Mouse (Mus musculus): Measurements from ENCODE around the gene Ankrd33. TPM values are rescaled to one million over a fixed set of nuclear protein-coding genes. Genes with fewer than 3 reads are reported as not detected.

Gene Ankrd33
- polyA plus RNA-seq, 1 experiment = not detected

DNA sequence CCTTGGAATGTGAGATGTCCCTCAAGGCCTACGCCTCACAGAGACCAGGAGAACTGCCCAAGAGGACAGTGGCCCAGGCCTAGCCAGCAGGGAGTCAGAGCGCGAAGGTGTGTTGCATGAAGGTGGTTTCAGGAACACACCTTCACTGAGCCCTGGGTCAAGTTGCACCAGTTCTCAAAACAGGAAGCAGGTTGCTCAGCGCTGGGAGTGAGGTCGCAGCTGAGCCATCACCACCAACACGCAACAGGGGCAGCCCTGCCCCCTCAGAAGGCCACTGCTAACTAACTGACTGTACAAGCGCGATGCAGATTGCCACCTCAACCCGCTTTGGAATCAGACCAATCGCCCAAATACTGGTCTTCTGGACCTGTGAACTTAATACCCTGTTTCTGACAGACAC is 31.1 kb upstream of the Ankrd33 start:
- TF ChIP-seq POLR2A (IDR thresholded peaks at IDR 0.05; ENCODE audit: borderline replicate concordance, low read depth, low read length) (no peak), CTCF (IDR thresholded peaks at IDR 0.05; ENCODE audit: low read depth, low read length) (no peak)
- peaks cover 41% of the 10 kb centered on the region for H3K4me1 ChIP-seq (ENCODE audit: control insufficient read depth, insufficient read depth, low read length)

DNA sequence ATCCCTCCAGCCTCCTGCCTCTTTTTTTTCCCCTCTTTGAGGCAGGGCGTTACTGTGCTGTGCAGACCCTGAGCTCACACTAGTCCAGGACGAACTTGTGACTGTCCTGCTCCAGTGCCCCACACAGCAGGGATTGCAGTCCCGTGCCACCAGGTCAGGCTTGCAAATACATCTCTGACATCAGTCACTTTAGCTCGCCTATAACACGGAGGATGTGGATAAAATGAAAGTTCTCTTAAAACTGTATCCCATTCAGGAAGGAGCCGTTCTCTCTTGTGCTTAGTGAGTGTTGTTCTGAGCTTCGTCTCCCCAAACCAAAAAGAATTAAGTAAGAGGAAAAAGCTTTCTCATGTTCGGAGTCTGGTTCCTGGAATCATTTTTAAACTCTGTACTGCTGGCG is 29.1 kb upstream of the Ankrd33 start:
- Histone ChIP-seq H3K4me3 (ENCODE audit: insufficient read depth, low read length) (no peak overlapping the region), H3K4me1 (ENCODE audit: control insufficient read depth, insufficient read depth, low read length) (peaks cover 34% of the 10 kb centered on the region), H3K27ac (ENCODE audit: insufficient read depth, low read depth, low read length) (no peak overlapping the region)
- TF ChIP-seq CTCF (IDR thresholded peaks at IDR 0.05; ENCODE audit: low read depth, low read length) (no peak), POLR2A (IDR thresholded peaks at IDR 0.05; ENCODE audit: borderline replicate concordance, low read depth, low read length) (no peak)

More for the DNA sequence above, 31.1 kb upstream of the Ankrd33 start:
- no peak overlapping the region for H3K27ac ChIP-seq (ENCODE audit: insufficient read depth, low read depth, low read length)
- H3K4me3 ChIP-seq (ENCODE audit: insufficient read depth, low read length) = no peak overlapping the region

- peaks cover 33% of the 10 kb centered on the region for H3K4me1 ChIP-seq (ENCODE audit: control insufficient read depth, insufficient read depth, low read length)
- TF ChIP-seq POLR2A (IDR thresholded peaks at IDR 0.05; ENCODE audit: borderline replicate concordance, low read depth, low read length) = no peak
- no peak overlapping the region for H3K4me3 ChIP-seq (ENCODE audit: insufficient read depth, low read length)
- no peak overlapping the region for H3K27ac ChIP-seq (ENCODE audit: insufficient read depth, low read depth, low read length)
Observed at GRCm38 (mm10) chr15:101086956-101087355, 28.6 kb upstream of the Ankrd33 start.

GRCm38 (mm10) chr15:101088291-101088690 is 27.3 kb upstream of the Ankrd33 start:
- TF ChIP-seq POLR2A (IDR thresholded peaks at IDR 0.05; ENCODE audit: borderline replicate concordance, low read depth, low read length) (no peak), CTCF (IDR thresholded peaks at IDR 0.05; ENCODE audit: low read depth, low read length) (no peak)
- H3K4me3 ChIP-seq (ENCODE audit: insufficient read depth, low read length) = no peak overlapping the region
- H3K27ac ChIP-seq (ENCODE audit: insufficient read depth, low read depth, low read length) = no peak overlapping the region
- H3K4me1 ChIP-seq (ENCODE audit: control insufficient read depth, insufficient read depth, low read length) = peaks cover 31% of the 10 kb centered on the region

- Histone ChIP-seq H3K27ac (ENCODE audit: insufficient read depth, low read depth, low read length) (no peak overlapping the region), H3K4me3 (ENCODE audit: insufficient read depth, low read length) (no peak overlapping the region), H3K4me1 (ENCODE audit: control insufficient read depth, insufficient read depth, low read length) (peaks cover 25% of the 10 kb centered on the region)
- TF ChIP-seq POLR2A (IDR thresholded peaks at IDR 0.05; ENCODE audit: borderline replicate concordance, low read depth, low read length) = no peak
- no peak for TF ChIP-seq CTCF (IDR thresholded peaks at IDR 0.05; ENCODE audit: low read depth, low read length)
Observed at GRCm38 (mm10) chr15:101091551-101091950, 24.0 kb upstream of the Ankrd33 start.

GRCm38 (mm10) chr15:101092121-101092828 is 23.3 kb upstream of the Ankrd33 start:
- H3K4me3 ChIP-seq (ENCODE audit: insufficient read depth, low read length) = no peak overlapping the region
- H3K4me1 ChIP-seq (ENCODE audit: control insufficient read depth, insufficient read depth, low read length) = peaks cover 19% of the 10 kb centered on the region
- no peak for TF ChIP-seq POLR2A (IDR thresholded peaks at IDR 0.05; ENCODE audit: borderline replicate concordance, low read depth, low read length)
- no peak for TF ChIP-seq CTCF (IDR thresholded peaks at IDR 0.05; ENCODE audit: low read depth, low read length)
- no peak overlapping the region for H3K27ac ChIP-seq (ENCODE audit: insufficient read depth, low read depth, low read length)

- no peak for TF ChIP-seq POLR2A (IDR thresholded peaks at IDR 0.05; ENCODE audit: borderline replicate concordance, low read depth, low read length)
- TF ChIP-seq CTCF (IDR thresholded peaks at IDR 0.05; ENCODE audit: low read depth, low read length) = no peak
- Histone ChIP-seq H3K4me3 (ENCODE audit: insufficient read depth, low read length) (no peak overlapping the region), H3K4me1 (ENCODE audit: control insufficient read depth, insufficient read depth, low read length) (peaks cover 13% of the 10 kb centered on the region), H3K27ac (ENCODE audit: insufficient read depth, low read depth, low read length) (no peak overlapping the region)
Observed at GRCm38 (mm10) chr15:101092829-101093648, 22.5 kb upstream of the Ankrd33 start.

DNA sequence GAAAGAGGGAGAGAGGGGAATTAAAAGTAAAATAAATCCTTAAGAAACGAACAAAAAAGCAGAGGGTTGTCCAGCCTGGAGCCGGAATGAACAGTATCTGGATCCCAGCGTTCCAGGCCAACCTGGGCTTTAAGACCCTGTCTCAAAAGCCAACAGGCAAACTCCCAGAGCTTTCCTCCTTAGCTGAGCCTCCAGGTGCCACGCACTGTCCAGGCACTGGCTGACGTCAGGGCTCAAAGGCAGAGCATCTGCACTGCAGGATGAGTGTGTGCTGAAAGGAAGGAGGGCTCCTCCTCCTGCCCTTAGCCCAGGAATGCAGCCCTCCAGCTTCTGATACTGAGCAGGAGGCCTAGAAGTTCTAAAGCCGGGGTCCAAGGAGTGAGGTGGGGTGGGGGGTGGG is 21.6 kb upstream of the Ankrd33 start:
- Histone ChIP-seq H3K4me1 (ENCODE audit: control insufficient read depth, insufficient read depth, low read length) (peaks cover 16% of the 10 kb centered on the region), H3K27ac (ENCODE audit: insufficient read depth, low read depth, low read length) (no peak overlapping the region), H3K4me3 (ENCODE audit: insufficient read depth, low read length) (no peak overlapping the region)
- TF ChIP-seq POLR2A (IDR thresholded peaks at IDR 0.05; ENCODE audit: borderline replicate concordance, low read depth, low read length) = no peak
- no peak for TF ChIP-seq CTCF (IDR thresholded peaks at IDR 0.05; ENCODE audit: low read depth, low read length)

DNA sequence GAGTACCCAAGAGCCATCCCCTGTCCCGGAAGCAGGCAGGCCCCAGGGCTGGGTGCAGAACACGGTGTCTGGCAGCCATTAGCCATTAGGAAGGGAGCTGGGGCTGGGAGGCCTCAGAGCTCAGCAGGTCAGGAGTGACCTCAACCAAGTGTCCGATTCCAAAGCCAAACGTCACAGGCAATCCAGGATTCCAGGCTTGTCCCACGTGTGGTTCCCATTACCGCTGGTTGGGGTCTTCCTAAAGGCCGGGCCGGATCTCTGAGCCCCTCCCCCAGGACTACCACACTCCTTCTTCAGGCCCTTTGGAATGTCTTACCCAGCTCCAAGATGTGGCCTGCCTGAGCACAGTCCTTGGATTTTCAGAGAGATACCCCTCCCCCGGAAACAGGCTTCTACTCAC is 20.6 kb upstream of the Ankrd33 start:
- TF ChIP-seq POLR2A (IDR thresholded peaks at IDR 0.05; ENCODE audit: borderline replicate concordance, low read depth, low read length) = no peak
- TF ChIP-seq CTCF (IDR thresholded peaks at IDR 0.05; ENCODE audit: low read depth, low read length) = no peak
- peaks cover 16% of the 10 kb centered on the region for H3K4me1 ChIP-seq (ENCODE audit: control insufficient read depth, insufficient read depth, low read length)
- H3K27ac ChIP-seq (ENCODE audit: insufficient read depth, low read depth, low read length) = no peak overlapping the region
- H3K4me3 ChIP-seq (ENCODE audit: insufficient read depth, low read length) = no peak overlapping the region

- H3K27ac ChIP-seq (ENCODE audit: insufficient read depth, low read depth, low read length) = no peak overlapping the region
- H3K4me1 ChIP-seq (ENCODE audit: control insufficient read depth, insufficient read depth, low read length) = peaks cover 16% of the 10 kb centered on the region
- TF ChIP-seq POLR2A (IDR thresholded peaks at IDR 0.05; ENCODE audit: borderline replicate concordance, low read depth, low read length) (no peak), CTCF (IDR thresholded peaks at IDR 0.05; ENCODE audit: low read depth, low read length) (no peak)
- no peak overlapping the region for H3K4me3 ChIP-seq (ENCODE audit: insufficient read depth, low read length)
Observed at GRCm38 (mm10) chr15:101095392-101095791, 20.2 kb upstream of the Ankrd33 start.
